Mouse (Mus musculus) bone marrow, adult 2 months (tissue): ENCODE results near the gene Ralgapa2.

Source experiments
- CTCF ChIP-seq: fragments of 200-500 bp; IDR thresholded peaks from 2 replicates; pipeline ENCODE4 v1.5.1; 2011; ENCODE audit warnings: low read length, control low read depth; ENCODE audit not compliant: control insufficient read depth, insufficient read depth
- POLR2A ChIP-seq: fragments of 200-500 bp; IDR thresholded peaks from 2 replicates; pipeline ENCODE4 v1.6.1; 2011; ENCODE audit warnings: low read depth, mild to moderate bottlenecking, control low read depth, low read length, borderline replicate concordance; ENCODE audit not compliant: control insufficient read depth

- TF ChIP-seq POLR2A: no peak
- TF ChIP-seq CTCF: no peak
These were observed 187.0 kb downstream of the Ralgapa2 start for GRCm38 (mm10) chr2:146324907-146325715.
